Comparison of ENCODE assay signal across 8 mouse cellular contexts in genomic region chr6:86848915-86849644, GRCm38 (mm10). TPM values are rescaled to one million over a fixed set of nuclear protein-coding genes. Genes with fewer than 3 reads are reported as not detected.
DNase-seq lines count a peak whose midpoint lies in the region; ATAC-seq lines count a peak whose summit lies in the region.

Aak1 (plus strand) TSS chr6:86849517.

- H3K4me1 ChIP-seq in hindbrain, embryonic 16.5 days (ENCODE audit: control insufficient read depth, insufficient read depth, low read depth, low read length) = peaks cover 36% of the 10 kb centered on the region

- peak; percentile 96 for ATAC-seq in hindbrain, embryonic 16.5 days

- H3K9me3 ChIP-seq in hindbrain, embryonic 16.5 days (ENCODE audit: control insufficient read depth, low read length) = no peaks in the 10 kb centered on the region

- no peaks in the 10 kb centered on the region for H3K36me3 ChIP-seq in hindbrain, embryonic 16.5 days (ENCODE audit: control insufficient read depth, insufficient read depth, low read length)
- H3K36me3 ChIP-seq in macrophage (ENCODE audit: inconsistent target) = no peaks in the 10 kb centered on the region

- H3K4me3 ChIP-seq in hindbrain, embryonic 16.5 days (ENCODE audit: low read length) = peak within 1 kb of the TSS; percentile 83
- peak within 1 kb of the TSS; percentile 91 for H3K4me3 ChIP-seq in macrophage (ENCODE audit: inconsistent target)

- under 1% methylated on average over 50 of the region's 60 CpGs for WGBS in hindbrain, embryonic 16.5 days
- WGBS in macrophage (ENCODE audit: missing documents) = under 1% methylated on average over 60 of the region's 60 CpGs

- peak within 1 kb of the TSS; percentile 93 for H3K9ac ChIP-seq in hindbrain, embryonic 16.5 days (ENCODE audit: low read depth, low read length)

- H3K4me2 ChIP-seq in hindbrain, embryonic 16.5 days (ENCODE audit: low read length) = peak within 1 kb of the TSS; percentile 88

- H3K27me3 ChIP-seq in hindbrain, embryonic 16.5 days (replicated peaks; ENCODE audit: control insufficient read depth, insufficient read depth, low read length) = no peaks in the 10 kb centered on the region

- peak within 1 kb of the TSS; percentile 93 for H3K27ac ChIP-seq in hindbrain, embryonic 16.5 days (ENCODE audit: low read depth, low read length)
- peak within 1 kb of the TSS; percentile 91 for H3K27ac ChIP-seq in macrophage

- peaks cover 45% of the 10 kb centered on the region for H3K79me2 ChIP-seq in macrophage (ENCODE audit: inconsistent target)

- peak; percentile 89 for DNase-seq in T-cell, adult 2 months (ENCODE audit: low spot score)
- peak; percentile 90 to 91 for DNase-seq in cerebellum, postnatal 36 days
- peak; percentile 92 for DNase-seq in gastrocnemius, adult 18-20 months (ENCODE audit: low spot score)
- peak; percentile 90 to 92 for DNase-seq in left cerebral cortex, adult 18-20 months (ENCODE audit: low spot score in 2 of 2)
- DNase-seq in right cerebral cortex, adult 18-20 months = peak; percentile 93
- DNase-seq in urinary bladder, postnatal 10 days (ENCODE audit: low spot score) = peak; percentile 52

RNA-seq across cellular contexts. Expression of gene Aak1, which starts in this region (rescaled TPM):
- total RNA-seq in gastrocnemius, adult 18-20 months (2021) = 10 to 100 TPM; 30.5 to 46.5 TPM
- 39.1 and 40.2 TPM in 2 replicates for polyA plus RNA-seq in hindbrain, embryonic 16.5 days (2015; fragmentation: Nextera tagmentation; extraction: Ambion mirVana)
- 100 to 1,000 TPM; 406 to 417 TPM for total RNA-seq in left cerebral cortex, adult 18-20 months (2021)
- 100 to 1,000 TPM in 17 of 26 experiments, 10 to 100 TPM in 9; 72.7 to 148 (median 113) TPM for total RNA-seq in macrophage (2018; cell fraction: chromatin; rRNA removed)
- 10 to 100 TPM; 31.2 to 67.2 (median 45.8) TPM for total RNA-seq in macrophage (2018; cell fraction: cytosol; rRNA removed)
- total RNA-seq in macrophage (2018; cell fraction: nucleus; rRNA removed) = 100 to 1,000 TPM in 3 of 26 experiments, 10 to 100 TPM in 23; 37.8 to 137 (median 72.5) TPM
- polyA plus RNA-seq in macrophage (2018) = 14.9 to 27.6 TPM (median 23.2 TPM) in 3 replicates

Comparison
In these comparisons a context has a peak if more than half of its experiments do, and no peak if none do; other contexts are left out.
1. Peak in every context shown above with its lines: DNase-seq, ATAC-seq, H3K4me3 ChIP-seq and H3K27ac ChIP-seq.
2. RNA of gene Aak1 (total RNA-seq): 406 to 417 TPM in left cerebral cortex, adult 18-20 months; 30.5 to 46.5 TPM in gastrocnemius, adult 18-20 months; every median in the first group is over 4 times any median in the second.